ENCODE assay signal across 8 mouse cellular contexts in genomic region chr9:61830236-61830635, GRCm38 (mm10).
DNase-seq lines count a peak whose midpoint lies in the region; ATAC-seq lines count a peak whose summit lies in the region.

No protein-coding gene starts in this region.

- no peak overlapping the region for H3K4me2 ChIP-seq in midbrain, embryonic 15.5 days

- peak; percentile 84 for ATAC-seq in common myeloid progenitor, adult 5-6 weeks (replicated peaks; ENCODE audit: low read depth, poor library complexity, severe bottlenecking)
- 0 out of 2 replicates have a peak, but pooled peaks have one; percentile 37 for ATAC-seq in midbrain, embryonic 15.5 days (replicated peaks)

- H3K27me3 ChIP-seq in midbrain, embryonic 15.5 days (replicated peaks): no peaks in the 10 kb centered on the region

- DNase-seq in embryo, embryonic 10 days (ENCODE audit: low spot score): peak; percentile 25
- DNase-seq in embryo, embryonic 10.5 days (ENCODE audit: low spot score): no peak
- peak; percentile 62 for DNase-seq in adipocyte (ENCODE audit: low spot score)
- DNase-seq in heart, postnatal 14 days: peak; percentile 50 to 69
- DNase-seq in layer of hippocampus, postnatal 10 days (ENCODE audit: low spot score in 2 of 2): peak; percentile 90 to 91
- DNase-seq in spleen, adult 12 weeks (ENCODE audit: low spot score): peak; percentile 50

- intact Hi-C loops in heart, postnatal 14 days (cut with DNase I): loop anchor here (2.0 to 5.0 kb wide), 2 partner anchors 809 to 933 kb away; no protein-coding TSS in a partner anchor

- H3K27ac ChIP-seq in midbrain, embryonic 15.5 days: no peak overlapping the region

- no peak overlapping the region for H3K4me3 ChIP-seq in midbrain, embryonic 15.5 days

- no peaks in the 10 kb centered on the region for H3K36me3 ChIP-seq in midbrain, embryonic 15.5 days (replicated peaks)

- H3K9ac ChIP-seq in midbrain, embryonic 15.5 days: no peak overlapping the region

- H3K9me3 ChIP-seq in midbrain, embryonic 15.5 days: no peaks in the 10 kb centered on the region

- 65% methylated on average over 7 of the region's 7 CpGs for WGBS in midbrain, embryonic 15.5 days

- H3K4me1 ChIP-seq in midbrain, embryonic 15.5 days: no peaks in the 10 kb centered on the region
